Mouse (Mus musculus) cerebellum, adult 2 months (tissue): ENCODE results near the gene Cemip.

Experiments used
- CTCF ChIP-seq: fragments of 200-500 bp; IDR thresholded peaks from 2 replicates; pipeline ENCODE4 v1.5.1; 2011; ENCODE audit warnings: low read depth, mild to moderate bottlenecking, control low read depth, low read length, moderate library complexity, borderline replicate concordance; ENCODE audit not compliant: insufficient read depth
- POLR2A ChIP-seq: fragments of 200-500 bp; IDR thresholded peaks from 2 replicates; pipeline ENCODE4 v1.6.1; 2011; ENCODE audit warnings: low read length, control low read depth, borderline replicate concordance; ENCODE audit not compliant: insufficient read depth

DNA sequence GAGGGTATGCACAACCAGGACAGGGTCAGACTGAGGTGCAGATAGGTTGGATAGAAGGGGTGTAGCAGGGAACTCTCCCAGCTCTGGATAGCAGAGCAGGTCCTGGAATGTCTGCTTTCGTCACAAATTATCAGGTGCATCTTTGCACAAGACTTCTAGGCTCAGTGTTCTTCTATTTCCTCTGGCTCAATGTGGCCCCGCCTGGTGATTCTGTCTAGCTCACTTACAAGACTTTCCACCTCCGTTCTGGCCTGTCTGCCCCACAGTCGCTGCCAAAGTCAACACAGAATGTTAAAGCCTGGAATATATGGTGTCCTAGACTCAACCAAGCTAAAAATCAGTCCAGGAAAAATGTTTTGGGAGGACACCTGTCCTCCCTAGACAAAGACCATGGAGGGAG, 57.9 kb downstream of the Cemip start:
- TF ChIP-seq POLR2A (no peak), CTCF (no peak)
